ENCODE assay signal across 8 mouse cellular contexts in genomic region chr16:49854931-49855835, GRCm38 (mm10). TPM values are rescaled to one million over a fixed set of nuclear protein-coding genes. Genes with fewer than 3 reads are reported as not detected.
A peak's percentile ranks its signal among the peaks of the same experiment; 100 is the strongest.
DNase-seq lines count a peak whose midpoint lies in the region; ATAC-seq and TF ChIP-seq lines count a peak whose summit lies in the region.

No protein-coding gene starts in this region.

- no peaks in the 10 kb centered on the region for H3K36me3 ChIP-seq in kidney, embryonic 14.5 days (ENCODE audit: control insufficient read depth, insufficient read depth, low read length)
- H3K36me3 ChIP-seq in limb, embryonic 15.5 days: no peaks in the 10 kb centered on the region; the same call in 1 of the 2 replicates

- H3K27ac ChIP-seq in embryonic fibroblast, embryonic 13.5 days (ENCODE audit: insufficient read depth, low read length): peak overlapping the region; percentile 89
- H3K27ac ChIP-seq in kidney, embryonic 14.5 days (ENCODE audit: low read depth, low read length): peak overlapping the region; percentile 98
- peak overlapping the region; percentile 98 for H3K27ac ChIP-seq in limb, embryonic 15.5 days

- peak; percentile 36; the same call in 1 of the 2 replicates for TF ChIP-seq CTCF in embryonic fibroblast, embryonic 13.5 days (IDR thresholded peaks at IDR 0.05; ENCODE audit: borderline replicate concordance, insufficient read depth, low read length)

- H3K4me1 ChIP-seq in embryonic fibroblast, embryonic 13.5 days (ENCODE audit: control insufficient read depth, insufficient read depth, low read length): peaks cover 10% of the 10 kb centered on the region
- peaks cover 15% of the 10 kb centered on the region; the same call in 1 of the 2 replicates for H3K4me1 ChIP-seq in kidney, embryonic 14.5 days (ENCODE audit: control insufficient read depth, insufficient read depth, low read length)
- peaks cover 5% of the 10 kb centered on the region for H3K4me1 ChIP-seq in limb, embryonic 15.5 days

- peak; percentile 93 for DNase-seq in 3T3-L1 (ENCODE audit: low read depth, low spot score)
- peak; percentile 87 for DNase-seq in adrenal gland, postnatal 4 days (ENCODE audit: low spot score in 2 of 2)
- peak; percentile 94 to 97 for DNase-seq in heart, adult 9 months (ENCODE audit: low spot score in 2 of 2)
- peak; percentile 71 to 80 for DNase-seq in monocyte, adult 2 months (ENCODE audit: low read depth in 1 of 2, low spot score in 2 of 2)
- DNase-seq in spleen, postnatal 36 days (ENCODE audit: low spot score in 2 of 2): peak; percentile 91 to 92

- H3K9ac ChIP-seq in kidney, embryonic 14.5 days (ENCODE audit: low read depth, low read length): peak overlapping the region; percentile 91
- peak overlapping the region; percentile 83 for H3K9ac ChIP-seq in limb, embryonic 15.5 days

- peak overlapping the region; percentile 94 for H3K4me3 ChIP-seq in embryonic fibroblast, embryonic 13.5 days (ENCODE audit: insufficient read depth, low read length)
- H3K4me3 ChIP-seq in kidney, embryonic 14.5 days (ENCODE audit: low read length): peak overlapping the region; percentile 90
- H3K4me3 ChIP-seq in limb, embryonic 15.5 days: peak overlapping the region; percentile 90

- H3K9me3 ChIP-seq in kidney, embryonic 14.5 days (ENCODE audit: control insufficient read depth, low read length): no peaks in the 10 kb centered on the region
- H3K9me3 ChIP-seq in limb, embryonic 15.5 days: no peaks in the 10 kb centered on the region

- no peaks in the 10 kb centered on the region for H3K27me3 ChIP-seq in kidney, embryonic 14.5 days (ENCODE audit: control insufficient read depth, insufficient read depth, low read length)
- no peaks in the 10 kb centered on the region for H3K27me3 ChIP-seq in limb, embryonic 15.5 days

- 1% methylated on average over 54 of the region's 74 CpGs for whole genome bisulfite sequencing in kidney, embryonic 14.5 days
- 1% methylated on average over 56 of the region's 74 CpGs for WGBS in limb, embryonic 15.5 days

- TF ChIP-seq POLR2A in embryonic fibroblast, embryonic 13.5 days (IDR thresholded peaks at IDR 0.05; ENCODE audit: low read depth, low read length): peak; percentile 85

- ATAC-seq in kidney, embryonic 14.5 days (ENCODE audit: low FRiP score, low TSS enrichment): peak; percentile 97
- peak; percentile 93 for ATAC-seq in limb, embryonic 15.5 days (ENCODE audit: insufficient number of reproducible peaks, low FRiP score, low TSS enrichment, low read depth)

- peak overlapping the region; percentile 72 for H3K4me2 ChIP-seq in kidney, embryonic 14.5 days (replicated peaks; ENCODE audit: low read depth, low read length)
- H3K4me2 ChIP-seq in limb, embryonic 15.5 days: peak overlapping the region; percentile 71

RNA-seq across cellular contexts. Expression of gene Cd47, which starts 54.9 kb away (rescaled TPM):
- total RNA-seq in adrenal gland, postnatal 4 days (2021): 100 to 1,000 TPM; 167 to 169 TPM
- polyA plus RNA-seq in embryonic fibroblast, embryonic 13.5 days (2011; ENCODE audit: insufficient read length, low read depth, missing spikeins): 84.6 and 124 TPM in 2 replicates
- polyA plus RNA-seq in kidney, embryonic 14.5 days (2014; fragmentation: Nextera tagmentation; extraction: Ambion mirVana): 72.8 and 82.9 TPM in 2 replicates
- 103 and 106 TPM in 2 replicates for polyA plus RNA-seq in limb, embryonic 15.5 days (2015; fragmentation: Nextera tagmentation; extraction: Ambion mirVana)

Comparison
In these comparisons a context has a peak if more than half of its experiments do, and no peak if none do; other contexts are left out.
1. Peak in every context shown above with its lines: DNase-seq, ATAC-seq, H3K4me3 ChIP-seq and H3K27ac ChIP-seq.